Mouse (Mus musculus) forebrain, embryonic 15.5 days (tissue): ENCODE measurements around the gene Bbof1. TPM values are rescaled to one million over a fixed set of nuclear protein-coding genes. Genes with fewer than 3 reads are reported as not detected.

Experiments used
- ATAC-seq: fragments of 200-750 bp; cut with Nextera tagmentation; replicated peaks from 2 replicates; pipeline ENCODE4 v1.8.0; 2017; ENCODE audit warnings: mild to moderate bottlenecking, moderate TSS enrichment, moderate library complexity
- H3K27ac ChIP-seq: fragments of 300-500 bp; sonication (generic); replicated peaks from 2 replicates; pipeline ENCODE4 v1.5.1; 2015; ENCODE audit warnings: mild to moderate bottlenecking, inconsistent platforms
- H3K27me3 ChIP-seq: fragments of 300-500 bp; sonication (generic); 2 replicates; pipeline ENCODE4 v1.6.1; 2015; ENCODE audit warnings: inconsistent platforms
- H3K36me3 ChIP-seq: fragments of 300-500 bp; sonication (generic); 2 replicates; pipeline ENCODE4 v1.6.1; 2015; ENCODE audit warnings: mild to moderate bottlenecking, inconsistent platforms
- H3K4me1 ChIP-seq: fragments of 300-500 bp; sonication (generic); 2 replicates; pipeline ENCODE4 v1.6.1; 2015; ENCODE audit warnings: inconsistent platforms
- H3K4me2 ChIP-seq: fragments of 300-500 bp; sonication (generic); replicated peaks from 2 replicates; pipeline ENCODE4 v1.6.1; 2015; ENCODE audit warnings: mild to moderate bottlenecking, inconsistent platforms
- H3K4me3 ChIP-seq: fragments of 300-500 bp; sonication (generic); 2 replicates; pipeline ENCODE4 v1.5.1; 2015; ENCODE audit warnings: mild to moderate bottlenecking, inconsistent platforms
- H3K9ac ChIP-seq: fragments of 300-500 bp; sonication (generic); replicated peaks from 2 replicates; pipeline ENCODE4 v1.6.1; 2015; ENCODE audit warnings: mild to moderate bottlenecking, inconsistent platforms
- H3K9me3 ChIP-seq: fragments of 300-500 bp; sonication (generic); 2 replicates; pipeline ENCODE4 v1.6.1; 2016; ENCODE audit warnings: inconsistent platforms
- WGBS: fragments of 180-500 bp; shearing (Covaris S2); methylation state at CpG from one replicate; pipeline ENCODE4 v1.1.7; 2015; ENCODE audit warnings: mixed read lengths; 5-methylcytosine and 5-hydroxymethylcytosine counted together
- polyA plus RNA-seq: library from polyadenylated mRNA; unstranded; fragments of >200 nt; fragmentation: Nextera tagmentation; extraction: Ambion mirVana; gene quantifications from 2 replicates; pipeline ENCODE4 v1.2.1, GENCODE M21; 2015

Bbof1 gene
- polyA plus RNA-seq, 1 experiment from 2014 or later: 3.2 TPM

GRCm38 (mm10) chr12:84388097-84388496 lies 20.8 kb upstream of the Bbof1 start:
- ATAC-seq: no peak
- Histone ChIP-seq H3K36me3 (no peaks in the 10 kb centered on the region), H3K4me1 (no peaks in the 10 kb centered on the region), H3K27ac (no peak overlapping the region), H3K27me3 (no peaks in the 10 kb centered on the region), H3K9me3 (no peaks in the 10 kb centered on the region), H3K4me3 (no peak overlapping the region), H3K4me2 (no peak overlapping the region), H3K9ac (no peak overlapping the region)
- 92% methylated on average over 8 of the region's 8 CpGs for WGBS

GRCm38 (mm10) chr12:84388774-84389400 lies 20.0 kb upstream of the Bbof1 start:
- ATAC-seq: no peak
- Histone ChIP-seq H3K9me3 (no peaks in the 10 kb centered on the region), H3K27me3 (no peaks in the 10 kb centered on the region), H3K27ac (no peak overlapping the region), H3K9ac (no peak overlapping the region), H3K4me3 (no peak overlapping the region), H3K36me3 (no peaks in the 10 kb centered on the region), H3K4me2 (no peak overlapping the region), H3K4me1 (no peaks in the 10 kb centered on the region)
- WGBS: 81% methylated on average over 14 of the region's 14 CpGs

GRCm38 (mm10) chr12:84390336-84390735 lies 18.5 kb upstream of the Bbof1 start:
- no peaks in the 10 kb centered on the region for H3K9me3 ChIP-seq
- no peak overlapping the region for H3K4me3 ChIP-seq
- H3K4me1 ChIP-seq: no peaks in the 10 kb centered on the region
- no peak overlapping the region for H3K9ac ChIP-seq
- no peak for ATAC-seq
- H3K27me3 ChIP-seq: no peaks in the 10 kb centered on the region
- WGBS: 90% methylated on average over 6 of the region's 6 CpGs
- H3K27ac ChIP-seq: no peak overlapping the region
- H3K36me3 ChIP-seq: no peaks in the 10 kb centered on the region
- H3K4me2 ChIP-seq: no peak overlapping the region

- H3K4me1 ChIP-seq: no peaks in the 10 kb centered on the region
- no peak for ATAC-seq
- H3K4me3 ChIP-seq: no peak overlapping the region
- no peaks in the 10 kb centered on the region for H3K9me3 ChIP-seq
- H3K36me3 ChIP-seq: no peaks in the 10 kb centered on the region
- H3K27me3 ChIP-seq: no peaks in the 10 kb centered on the region
- H3K9ac ChIP-seq: no peak overlapping the region
- no peak overlapping the region for H3K4me2 ChIP-seq
- no peak overlapping the region for H3K27ac ChIP-seq
- WGBS: 97% methylated on average over 4 of the region's 4 CpGs
Observed at GRCm38 (mm10) chr12:84392681-84393080, 16.2 kb upstream of the Bbof1 start.

- Histone ChIP-seq H3K4me2 (no peak overlapping the region), H3K4me3 (no peak overlapping the region), H3K4me1 (no peaks in the 10 kb centered on the region), H3K9me3 (no peaks in the 10 kb centered on the region), H3K9ac (no peak overlapping the region), H3K27ac (no peak overlapping the region), H3K27me3 (no peaks in the 10 kb centered on the region), H3K36me3 (no peaks in the 10 kb centered on the region)
- ATAC-seq: no peak
- 85% methylated on average over 5 of the region's 5 CpGs for WGBS
Observed at GRCm38 (mm10) chr12:84393847-84394246, 15.0 kb upstream of the Bbof1 start.

- H3K9me3 ChIP-seq: no peaks in the 10 kb centered on the region
- no peak overlapping the region for H3K4me3 ChIP-seq
- H3K27ac ChIP-seq: no peak overlapping the region
- H3K4me2 ChIP-seq: no peak overlapping the region
- no peaks in the 10 kb centered on the region for H3K36me3 ChIP-seq
- H3K9ac ChIP-seq: no peak overlapping the region
- H3K4me1 ChIP-seq: no peaks in the 10 kb centered on the region
- no peaks in the 10 kb centered on the region for H3K27me3 ChIP-seq
- no peak for ATAC-seq
- WGBS: 88% methylated on average over 14 of the region's 14 CpGs
Observed at GRCm38 (mm10) chr12:84396947-84397679, 11.8 kb upstream of the Bbof1 start.

GRCm38 (mm10) chr12:84397685-84398084 lies 11.2 kb upstream of the Bbof1 start:
- no peak overlapping the region for H3K9ac ChIP-seq
- no peak for ATAC-seq
- no peak overlapping the region for H3K4me2 ChIP-seq

GRCm38 (mm10) chr12:84398629-84399028 lies 10.2 kb upstream of the Bbof1 start:
- H3K27me3 ChIP-seq: no peaks in the 10 kb centered on the region
- no peaks in the 10 kb centered on the region for H3K9me3 ChIP-seq
- H3K4me1 ChIP-seq: no peaks in the 10 kb centered on the region
- no peak overlapping the region for H3K4me3 ChIP-seq
- H3K27ac ChIP-seq: no peak overlapping the region
- no peak for ATAC-seq
- no peak overlapping the region for H3K9ac ChIP-seq
- no peak overlapping the region for H3K4me2 ChIP-seq
- 90% methylated on average over 5 of the region's 5 CpGs for WGBS
- no peaks in the 10 kb centered on the region for H3K36me3 ChIP-seq

More at GRCm38 (mm10) chr12:84397685-84398084, 11.2 kb upstream of the Bbof1 start:
- no peak overlapping the region for H3K4me3 ChIP-seq
- H3K4me1 ChIP-seq: no peaks in the 10 kb centered on the region
- no peaks in the 10 kb centered on the region for H3K36me3 ChIP-seq
- H3K27me3 ChIP-seq: no peaks in the 10 kb centered on the region
- H3K27ac ChIP-seq: no peak overlapping the region
- no peaks in the 10 kb centered on the region for H3K9me3 ChIP-seq

GRCm38 (mm10) chr12:84399135-84399534 lies 9.7 kb upstream of the Bbof1 start:
- no peak overlapping the region for H3K9ac ChIP-seq
- H3K4me3 ChIP-seq: no peak overlapping the region
- H3K27ac ChIP-seq: no peak overlapping the region
- 85% methylated on average over 9 of the region's 9 CpGs for WGBS
- no peak overlapping the region for H3K4me2 ChIP-seq
- H3K27me3 ChIP-seq: no peaks in the 10 kb centered on the region
- ATAC-seq: no peak
- no peaks in the 10 kb centered on the region for H3K9me3 ChIP-seq
- H3K4me1 ChIP-seq: no peaks in the 10 kb centered on the region
- no peaks in the 10 kb centered on the region for H3K36me3 ChIP-seq

- no peak for ATAC-seq
- H3K36me3 ChIP-seq: no peaks in the 10 kb centered on the region
- 87% methylated on average over 9 of the region's 9 CpGs for WGBS
- no peak overlapping the region for H3K4me2 ChIP-seq
- no peak overlapping the region for H3K4me3 ChIP-seq
- H3K9ac ChIP-seq: no peak overlapping the region
- no peak overlapping the region for H3K27ac ChIP-seq
- no peaks in the 10 kb centered on the region for H3K9me3 ChIP-seq
- H3K27me3 ChIP-seq: no peaks in the 10 kb centered on the region
- no peaks in the 10 kb centered on the region for H3K4me1 ChIP-seq
Observed at GRCm38 (mm10) chr12:84399663-84400062, 9.2 kb upstream of the Bbof1 start.

- no peaks in the 10 kb centered on the region for H3K4me1 ChIP-seq
- no peak overlapping the region for H3K4me3 ChIP-seq
- WGBS: 91% methylated on average over 3 of the region's 3 CpGs
- no peak for ATAC-seq
- H3K9me3 ChIP-seq: no peaks in the 10 kb centered on the region
- no peak overlapping the region for H3K4me2 ChIP-seq
- no peaks in the 10 kb centered on the region for H3K27me3 ChIP-seq
- no peak overlapping the region for H3K9ac ChIP-seq
- H3K36me3 ChIP-seq: no peaks in the 10 kb centered on the region
- H3K27ac ChIP-seq: no peak overlapping the region
Observed at GRCm38 (mm10) chr12:84400068-84400467, 8.8 kb upstream of the Bbof1 start.

GRCm38 (mm10) chr12:84400653-84401052 lies 8.2 kb upstream of the Bbof1 start:
- Histone ChIP-seq H3K9me3 (no peaks in the 10 kb centered on the region), H3K9ac (no peak overlapping the region), H3K36me3 (no peaks in the 10 kb centered on the region), H3K27ac (no peak overlapping the region), H3K27me3 (no peaks in the 10 kb centered on the region), H3K4me1 (no peaks in the 10 kb centered on the region), H3K4me3 (no peak overlapping the region), H3K4me2 (no peak overlapping the region)
- no peak for ATAC-seq
- 76% methylated on average over 3 of the region's 3 CpGs for WGBS

GRCm38 (mm10) chr12:84402923-84403322 lies 5.9 kb upstream of the Bbof1 start:
- H3K9me3 ChIP-seq: no peaks in the 10 kb centered on the region
- no peak for ATAC-seq
- no peaks in the 10 kb centered on the region for H3K36me3 ChIP-seq
- no peak overlapping the region for H3K27ac ChIP-seq
- H3K4me2 ChIP-seq: no peak overlapping the region
- peaks cover 4% of the 10 kb centered on the region for H3K4me1 ChIP-seq
- whole genome bisulfite sequencing: 82% methylated on average over 9 of the region's 9 CpGs
- H3K4me3 ChIP-seq: no peak overlapping the region
- no peaks in the 10 kb centered on the region for H3K27me3 ChIP-seq
- H3K9ac ChIP-seq: no peak overlapping the region
